Mouse (Mus musculus) retina, adult 2 months (tissue): ENCODE results near the gene Was.
"Not testable (repeated sequence)": the region's sequence is repeated elsewhere in the genome, so short reads cannot be mapped to it uniquely, and the experiment has no call there.

Source experiments
- DNase-seq: peaks from one replicate; pipeline ENCODE4 v3.0.0-alpha.2; 2012; ENCODE audit warnings: low read depth, low spot score

Was gene

DNA sequence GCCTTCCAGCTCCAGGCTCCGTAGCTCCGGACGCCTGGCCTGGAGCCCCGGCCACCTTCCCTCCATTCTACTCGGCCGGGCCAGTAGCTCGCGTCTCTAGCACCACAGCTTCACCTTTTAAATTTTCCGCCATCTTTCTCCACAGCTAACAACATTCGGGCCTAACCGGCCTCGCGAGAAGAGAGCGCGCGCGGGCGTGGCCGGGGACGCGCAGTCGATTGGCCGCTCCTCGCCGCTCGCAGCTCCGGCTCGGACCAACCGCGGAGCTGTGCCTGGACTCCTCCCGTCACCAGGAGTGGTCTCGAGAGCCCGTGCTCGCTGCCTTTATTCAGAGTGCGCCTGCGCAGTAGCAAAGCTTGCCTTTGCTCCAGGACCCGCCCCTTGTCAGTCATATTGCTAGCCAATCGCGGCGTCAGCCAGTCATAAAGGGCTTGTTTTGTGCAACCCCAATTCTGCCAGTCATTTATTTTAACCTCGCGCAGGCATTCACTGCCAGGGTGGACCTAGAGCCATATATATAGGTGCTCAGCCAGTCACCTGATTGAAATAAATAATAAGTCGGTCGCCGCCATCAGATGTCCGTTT lies 15.8 kb downstream of the Was start, which contains the start of gene Suv39h1:
Gene Suv39h1 (minus strand): TSS at position 331 of the 585 bp plus-strand sequence.
- DNase-seq, result peak; percentile 87

DNA sequence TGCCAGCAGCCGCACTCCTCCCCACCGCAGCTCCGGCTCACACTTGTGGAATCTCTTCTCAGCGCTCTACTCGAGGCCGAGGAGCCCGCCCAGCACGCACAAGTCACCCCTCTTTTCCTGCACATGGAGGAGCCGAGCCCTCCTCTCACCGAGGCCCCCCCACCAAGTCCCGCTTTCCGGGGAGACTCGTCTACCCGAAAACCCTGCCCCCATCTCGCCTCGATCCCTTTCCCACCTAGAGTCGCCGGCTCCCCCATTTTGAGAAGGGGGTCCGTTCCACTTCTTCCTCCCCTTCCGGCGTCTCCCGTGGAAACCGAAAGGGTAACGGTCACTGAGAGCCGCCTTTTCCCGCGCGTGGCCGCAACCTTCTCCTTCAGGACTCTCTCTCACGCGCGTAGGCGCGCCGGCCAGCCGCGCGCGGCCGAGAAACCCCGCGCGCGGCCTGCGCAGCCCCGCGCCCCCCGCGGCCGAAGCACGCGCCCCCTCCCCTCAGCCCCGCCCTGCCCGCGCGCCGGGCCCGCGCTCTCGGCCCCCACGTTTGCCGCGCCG lies 16.3 kb downstream of the Was start:
- DNase-seq, result no peak

DNA sequence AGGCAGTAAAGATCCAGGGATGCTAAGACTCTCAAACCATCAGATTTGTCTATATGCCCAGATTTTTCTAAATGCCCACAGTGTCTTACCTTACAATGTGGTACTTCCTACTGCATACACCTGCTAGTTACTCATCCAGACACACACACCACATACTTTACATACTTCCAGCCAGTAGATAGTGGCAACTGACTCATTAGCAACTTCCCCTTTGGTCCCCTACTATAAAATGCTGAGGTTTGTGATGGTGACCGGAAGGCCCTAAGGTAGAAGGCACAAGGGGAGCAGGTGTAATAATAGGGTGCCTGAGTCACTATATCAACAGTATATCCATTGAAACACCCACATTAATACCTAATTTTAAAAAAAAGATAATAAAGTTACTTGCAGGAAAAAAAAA lies 21.1 kb downstream of the Was start:
- no peak for DNase-seq

DNA sequence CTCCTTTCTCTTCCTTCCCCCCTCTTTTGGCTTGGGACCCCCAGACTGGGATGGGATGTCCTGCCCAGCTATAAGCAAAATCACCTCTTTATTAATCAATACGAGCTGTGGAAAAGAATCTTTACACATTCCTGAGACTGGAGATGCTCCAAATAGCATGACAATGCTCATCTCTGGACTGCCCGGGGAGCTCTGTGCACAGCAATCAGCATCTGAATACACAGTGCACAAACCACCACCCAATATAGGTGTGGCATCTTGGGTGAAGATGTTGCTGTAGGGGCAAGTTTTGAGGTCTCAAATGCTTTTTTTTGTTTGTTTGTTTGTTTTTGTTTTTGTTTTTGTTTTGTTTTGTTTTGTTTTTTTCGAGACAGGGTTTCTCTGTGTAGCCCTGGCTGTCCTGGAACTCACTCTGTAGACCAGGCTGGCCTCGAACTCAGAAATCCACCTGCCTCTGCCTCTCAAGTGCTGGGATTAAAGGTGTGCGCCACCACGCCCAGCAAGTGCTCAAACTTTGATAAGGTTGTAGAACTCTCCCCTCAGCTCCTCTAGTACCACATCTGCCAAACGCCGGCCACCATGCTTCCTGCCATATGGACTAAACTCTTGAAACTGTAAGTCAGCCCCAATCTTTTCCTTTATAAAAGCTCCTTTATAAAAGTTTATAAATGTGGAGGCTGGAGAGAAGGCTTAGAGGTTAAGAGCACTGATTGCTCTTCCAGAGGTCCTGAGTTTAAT lies 39.1 kb downstream of the Was start:
- DNase-seq, result not testable (repeated sequence)

DNA sequence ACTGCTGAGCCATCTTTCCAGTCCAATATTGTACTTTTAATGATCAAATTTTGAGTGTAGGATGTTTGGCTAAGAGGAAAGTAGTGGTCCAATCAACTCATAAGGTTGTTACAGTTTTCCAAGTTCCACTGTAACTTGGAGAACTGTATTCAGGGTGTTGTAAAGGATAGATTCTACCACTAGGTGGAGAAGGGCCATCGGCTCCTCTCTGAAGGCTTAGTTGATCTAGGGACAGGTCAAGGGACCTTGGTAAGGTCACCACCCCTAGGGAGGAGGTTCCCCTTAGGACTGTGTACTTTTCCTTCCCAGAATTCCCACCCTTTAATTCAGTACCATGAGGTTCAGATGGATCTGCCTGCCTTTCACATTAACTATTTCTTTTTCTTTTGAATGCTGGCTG lies 57.3 kb downstream of the Was start:
- DNase-seq, result no peak
